Mouse (Mus musculus) E14TG2a.4 (cell line): Measurements from ENCODE around the gene Ccdc148.

Source experiments
- CTCF ChIP-seq: conservative IDR thresholded peaks from 2 replicates; pipeline ENCODE4 v1.5.1; 2014; ENCODE audit warnings: low read length
- NANOG ChIP-seq: IDR thresholded peaks from 2 replicates; pipeline ENCODE4 v1.6.1; 2014; ENCODE audit warnings: borderline replicate concordance, low read length, mixed read lengths

- TF ChIP-seq CTCF (no peak), NANOG (no peak)
Measured at GRCm38 (mm10) chr2:59197156-59197555, 36.7 kb upstream of the Ccdc148 start.
